Mouse (Mus musculus): ENCODE measurements around the gene Smco3.

GRCm38 (mm10) chr6:136805409-136805775 is 29.9 kb downstream of the Smco3 start:
- TF ChIP-seq CTCF (IDR thresholded peaks at IDR 0.05; ENCODE audit: extremely low read depth, insufficient read depth, low read length) (no peak), POLR2A (IDR thresholded peaks at IDR 0.05; ENCODE audit: extremely low read depth, insufficient read depth, low read length) (no peak)

Measured in cortical plate, adult 2 months (tissue).